Mouse (Mus musculus): Measurements from ENCODE around the gene Uvrag. TPM values are rescaled to one million over a fixed set of nuclear protein-coding genes. Genes with fewer than 3 reads are reported as not detected.

The Uvrag gene
- polyA plus RNA-seq, 1 experiment = 74.6 TPM

GRCm38 (mm10) chr7:98986962-98987441 is 153.9 kb downstream of the Uvrag start:
- no peak for DNase-seq
- peaks cover 17% of the 10 kb centered on the region for H3K4me1 ChIP-seq (replicated peaks; ENCODE audit: control insufficient read depth, insufficient read depth, low read length)
- H3K27ac ChIP-seq (ENCODE audit: control insufficient read depth, insufficient read depth, low read length) = no peak overlapping the region
- no peak for TF ChIP-seq CTCF (IDR thresholded peaks at IDR 0.05; ENCODE audit: borderline replicate concordance, control insufficient read depth, extremely low read depth, insufficient read depth, low read length, poor library complexity)
- TF ChIP-seq POLR2A (IDR thresholded peaks at IDR 0.05; ENCODE audit: control insufficient read depth, extremely low read depth, insufficient read depth, low read length, poor library complexity) = no peak
- 96% methylated on average over 14 of the region's 14 CpGs for WGBS
- no peaks in the 10 kb centered on the region for H3K27me3 ChIP-seq (ENCODE audit: control insufficient read depth, insufficient read depth, low read length)
- peaks cover 14% of the 10 kb centered on the region for H3K36me3 ChIP-seq (ENCODE audit: control insufficient read depth, insufficient read depth, low read length)
- no peak overlapping the region for H3K4me3 ChIP-seq (ENCODE audit: control insufficient read depth, insufficient read depth, low read length)

DNA sequence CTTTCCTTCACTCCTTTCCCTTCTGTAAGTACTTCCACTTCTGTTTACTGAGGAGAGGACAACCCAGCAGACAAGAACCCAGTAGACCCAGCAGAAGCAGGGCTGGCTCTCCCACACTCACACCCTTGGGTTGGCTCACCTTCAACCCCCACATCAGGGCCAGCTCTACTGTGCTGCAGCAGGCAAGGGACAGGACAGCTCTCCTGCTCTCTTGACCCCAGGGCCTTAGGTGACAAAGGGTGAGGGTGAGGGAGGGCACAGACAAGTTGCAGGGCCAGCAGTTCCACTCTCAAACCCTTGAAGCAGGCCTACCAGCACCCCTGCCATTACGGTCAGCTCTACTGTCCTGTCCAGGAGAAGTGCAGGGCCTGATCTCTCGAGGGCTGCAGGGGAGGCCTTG is 155.0 kb downstream of the Uvrag start:
- Histone ChIP-seq H3K27me3 (ENCODE audit: control insufficient read depth, insufficient read depth, low read length) (no peaks in the 10 kb centered on the region), H3K4me3 (ENCODE audit: control insufficient read depth, insufficient read depth, low read length) (no peak overlapping the region), H3K36me3 (ENCODE audit: control insufficient read depth, insufficient read depth, low read length) (peaks cover 14% of the 10 kb centered on the region), H3K27ac (ENCODE audit: control insufficient read depth, insufficient read depth, low read length) (no peak overlapping the region), H3K4me1 (replicated peaks; ENCODE audit: control insufficient read depth, insufficient read depth, low read length) (peaks cover 11% of the 10 kb centered on the region)
- no peak for DNase-seq
- WGBS = 94% methylated on average over 2 of the region's 2 CpGs
- no peak for TF ChIP-seq CTCF (IDR thresholded peaks at IDR 0.05; ENCODE audit: borderline replicate concordance, control insufficient read depth, extremely low read depth, insufficient read depth, low read length, poor library complexity)
- no peak for TF ChIP-seq POLR2A (IDR thresholded peaks at IDR 0.05; ENCODE audit: control insufficient read depth, extremely low read depth, insufficient read depth, low read length, poor library complexity)

DNA sequence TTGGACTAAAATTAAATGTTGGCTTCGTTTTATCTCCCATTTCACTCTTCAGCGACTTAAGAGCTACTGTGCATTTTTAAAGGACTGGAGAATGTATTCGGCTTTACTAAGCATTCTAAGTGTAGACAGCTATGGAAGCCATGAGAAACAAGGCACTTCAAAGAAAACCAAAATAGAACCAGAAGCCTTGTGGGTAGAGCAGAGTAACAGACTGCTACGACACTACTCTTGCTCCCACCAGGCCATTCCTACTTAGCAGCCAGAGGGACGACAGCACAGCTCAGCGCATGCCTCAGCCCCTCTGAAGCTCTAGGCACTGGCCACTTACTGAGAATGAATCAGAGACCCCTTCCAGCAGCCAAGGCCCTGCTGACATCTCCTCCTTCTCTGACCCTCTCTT is 155.5 kb downstream of the Uvrag start:
- no peak for TF ChIP-seq POLR2A (IDR thresholded peaks at IDR 0.05; ENCODE audit: control insufficient read depth, extremely low read depth, insufficient read depth, low read length, poor library complexity)
- no peak for TF ChIP-seq CTCF (IDR thresholded peaks at IDR 0.05; ENCODE audit: borderline replicate concordance, control insufficient read depth, extremely low read depth, insufficient read depth, low read length, poor library complexity)
- Histone ChIP-seq H3K4me1 (replicated peaks; ENCODE audit: control insufficient read depth, insufficient read depth, low read length) (peaks cover 11% of the 10 kb centered on the region), H3K36me3 (ENCODE audit: control insufficient read depth, insufficient read depth, low read length) (peaks cover 12% of the 10 kb centered on the region), H3K27me3 (ENCODE audit: control insufficient read depth, insufficient read depth, low read length) (no peaks in the 10 kb centered on the region), H3K27ac (ENCODE audit: control insufficient read depth, insufficient read depth, low read length) (no peak overlapping the region), H3K4me3 (ENCODE audit: control insufficient read depth, insufficient read depth, low read length) (no peak overlapping the region)
- 64% methylated on average over 6 of the region's 6 CpGs for WGBS
- DNase-seq = no peak

DNA sequence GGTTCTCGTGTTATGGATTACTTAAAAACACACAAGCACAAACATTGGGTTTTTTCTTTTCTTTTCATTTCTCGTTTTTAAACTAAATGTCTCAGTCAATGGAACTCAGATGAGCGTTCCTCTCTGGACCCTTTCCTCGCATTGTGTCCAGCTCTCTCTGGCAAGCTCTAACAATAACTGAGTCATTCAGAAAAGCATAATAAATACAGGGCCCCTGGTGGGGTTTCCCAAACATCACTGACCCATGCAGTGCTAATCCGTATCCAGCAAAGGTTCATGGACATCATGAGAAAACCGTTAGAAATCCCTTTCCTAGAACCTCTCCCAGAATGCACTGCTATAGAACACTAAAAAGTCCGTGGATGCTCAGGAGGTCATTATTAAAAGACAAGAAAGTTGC is 156.6 kb downstream of the Uvrag start:
- no peak for DNase-seq
- TF ChIP-seq CTCF (IDR thresholded peaks at IDR 0.05; ENCODE audit: borderline replicate concordance, control insufficient read depth, extremely low read depth, insufficient read depth, low read length, poor library complexity) (no peak), POLR2A (IDR thresholded peaks at IDR 0.05; ENCODE audit: control insufficient read depth, extremely low read depth, insufficient read depth, low read length, poor library complexity) (no peak)
- H3K27ac ChIP-seq (ENCODE audit: control insufficient read depth, insufficient read depth, low read length) = no peak overlapping the region
- H3K27me3 ChIP-seq (ENCODE audit: control insufficient read depth, insufficient read depth, low read length) = no peaks in the 10 kb centered on the region
- peaks cover 11% of the 10 kb centered on the region for H3K4me1 ChIP-seq (replicated peaks; ENCODE audit: control insufficient read depth, insufficient read depth, low read length)
- no peak overlapping the region for H3K4me3 ChIP-seq (ENCODE audit: control insufficient read depth, insufficient read depth, low read length)
- peaks cover 14% of the 10 kb centered on the region for H3K36me3 ChIP-seq (ENCODE audit: control insufficient read depth, insufficient read depth, low read length)
- 93% methylated on average over 7 of the region's 7 CpGs for WGBS

GRCm38 (mm10) chr7:98983058-98983457 is 157.9 kb downstream of the Uvrag start:
- DNase-seq = no peak
- Histone ChIP-seq H3K27me3 (ENCODE audit: control insufficient read depth, insufficient read depth, low read length) (no peaks in the 10 kb centered on the region), H3K36me3 (ENCODE audit: control insufficient read depth, insufficient read depth, low read length) (peaks cover 24% of the 10 kb centered on the region), H3K27ac (ENCODE audit: control insufficient read depth, insufficient read depth, low read length) (no peak overlapping the region), H3K4me1 (replicated peaks; ENCODE audit: control insufficient read depth, insufficient read depth, low read length) (peaks cover 11% of the 10 kb centered on the region), H3K4me3 (ENCODE audit: control insufficient read depth, insufficient read depth, low read length) (no peak overlapping the region)
- TF ChIP-seq POLR2A (IDR thresholded peaks at IDR 0.05; ENCODE audit: control insufficient read depth, extremely low read depth, insufficient read depth, low read length, poor library complexity) (no peak), CTCF (IDR thresholded peaks at IDR 0.05; ENCODE audit: borderline replicate concordance, control insufficient read depth, extremely low read depth, insufficient read depth, low read length, poor library complexity) (no peak)
- whole genome bisulfite sequencing = 90% methylated on average over 12 of the region's 12 CpGs

DNA sequence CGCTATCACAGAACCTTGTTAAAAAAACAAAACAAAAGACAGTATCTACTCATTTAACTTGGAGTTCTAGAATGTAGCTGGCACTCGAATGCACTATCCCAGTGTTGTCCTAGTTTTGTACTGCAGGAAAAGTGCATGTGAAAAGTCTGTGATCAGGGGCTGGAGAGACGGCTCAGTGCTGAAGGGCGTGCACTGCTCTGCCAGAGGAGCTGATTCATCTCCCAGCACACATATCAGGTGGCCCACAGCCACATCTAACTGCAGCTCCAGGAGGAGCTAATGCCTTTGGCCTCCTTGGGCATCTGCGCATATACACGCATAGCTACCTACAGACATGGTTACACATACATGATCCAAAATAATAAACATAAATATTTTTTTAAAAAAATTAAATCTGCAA is 159.5 kb downstream of the Uvrag start:
- H3K36me3 ChIP-seq (ENCODE audit: control insufficient read depth, insufficient read depth, low read length) = peaks cover 18% of the 10 kb centered on the region
- no peak for TF ChIP-seq CTCF (IDR thresholded peaks at IDR 0.05; ENCODE audit: borderline replicate concordance, control insufficient read depth, extremely low read depth, insufficient read depth, low read length, poor library complexity)
- no peak for TF ChIP-seq POLR2A (IDR thresholded peaks at IDR 0.05; ENCODE audit: control insufficient read depth, extremely low read depth, insufficient read depth, low read length, poor library complexity)
- H3K4me1 ChIP-seq (replicated peaks; ENCODE audit: control insufficient read depth, insufficient read depth, low read length) = peaks cover 10% of the 10 kb centered on the region
- DNase-seq = no peak
- no peak overlapping the region for H3K27ac ChIP-seq (ENCODE audit: control insufficient read depth, insufficient read depth, low read length)
- WGBS = 94% methylated on average over 6 of the region's 6 CpGs
- H3K4me3 ChIP-seq (ENCODE audit: control insufficient read depth, insufficient read depth, low read length) = no peak overlapping the region
- H3K27me3 ChIP-seq (ENCODE audit: control insufficient read depth, insufficient read depth, low read length) = no peaks in the 10 kb centered on the region

Data from thymus, adult 2 months (tissue).